Mouse (Mus musculus): ENCODE results near the gene Sorbs1.

DNA sequence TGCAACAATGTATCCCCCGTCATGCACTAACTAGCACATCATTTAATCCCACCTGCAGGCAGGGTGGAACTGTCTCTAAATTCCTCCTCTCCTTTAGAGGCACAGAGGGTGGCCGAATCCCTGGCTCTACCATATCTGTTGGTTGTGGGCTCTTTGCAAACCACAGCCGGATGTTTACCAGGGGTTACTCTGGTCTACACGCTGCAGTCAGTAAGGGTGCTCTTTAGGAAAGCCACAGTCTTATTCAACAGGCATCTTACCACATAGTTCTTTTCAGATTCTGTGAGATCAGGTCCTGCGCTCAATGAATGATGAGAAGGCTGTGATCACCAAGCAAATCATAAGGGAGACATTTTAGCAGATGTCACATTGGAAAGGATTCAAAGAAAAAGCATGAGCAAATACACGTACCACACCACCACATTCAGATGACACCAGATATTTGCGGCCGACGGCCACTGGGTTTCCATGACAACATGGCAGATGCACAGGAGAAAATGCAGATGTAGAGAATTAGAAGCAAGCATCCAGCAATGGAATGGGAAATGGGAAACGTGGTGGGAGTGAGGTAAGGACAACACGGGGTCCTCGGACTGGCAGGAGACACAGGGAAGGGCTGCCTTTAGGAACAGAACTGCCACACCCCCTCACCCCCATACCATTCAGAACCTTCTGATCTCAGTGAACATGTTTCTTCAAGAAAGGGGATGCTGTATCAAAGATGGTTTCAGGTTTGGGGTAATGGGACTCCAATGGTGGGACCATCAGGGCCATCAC lies 213.4 kb downstream of the Sorbs1 start:
- no peak for TF ChIP-seq CTCF (IDR thresholded peaks at IDR 0.05; ENCODE audit: extremely low read depth, insufficient read length, insufficient replicate concordance, low read depth, low read length)
- no peak for TF ChIP-seq POLR2A (IDR thresholded peaks at IDR 0.05; ENCODE audit: low read depth, low read length)
